Mouse (Mus musculus): ENCODE results near the gene Optn.

GRCm38 (mm10) chr2:5061133-5061708 is 2.6 kb downstream of the Optn start:
- TF ChIP-seq CTCF (conservative IDR thresholded peaks at IDR 0.05; ENCODE audit: insufficient read depth, insufficient read length, low read depth, low read length) (no peak), POLR2A (IDR thresholded peaks at IDR 0.05; ENCODE audit: low read depth, low read length) (no peak)
